Mouse (Mus musculus) midbrain, embryonic 10.5 days (tissue): ENCODE measurements at regions not wholly inside any gene's neighbourhood (a gene's known extent, or its start where the extent isn't known, plus 50 kb on each side); places are given as distances from the start of the nearest gene placed in this dataset.

Experiments
- DNase-seq: peaks from one replicate; pipeline ENCODE4 v3.0.0-alpha.2; 2017; ENCODE audit warnings: low spot score
- H3K27ac ChIP-seq: fragments of 300-500 bp; sonication (generic); replicated peaks from 2 replicates; pipeline ENCODE4 v1.5.1; 2016; ENCODE audit warnings: mild to moderate bottlenecking
- H3K27me3 ChIP-seq: fragments of 300-500 bp; sonication (generic); 2 replicates; pipeline ENCODE4 v1.6.1; 2016; ENCODE audit warnings: low read depth, mild to moderate bottlenecking; ENCODE audit not compliant: poor library complexity, severe bottlenecking
- H3K36me3 ChIP-seq: fragments of 300-500 bp; sonication (generic); 2 replicates; pipeline ENCODE4 v1.6.1; 2016; ENCODE audit warnings: mild to moderate bottlenecking, moderate library complexity
- H3K4me1 ChIP-seq: fragments of 300-500 bp; sonication (generic); 2 replicates; pipeline ENCODE4 v1.6.1; 2016
- H3K4me3 ChIP-seq: fragments of 300-500 bp; sonication (generic); 2 replicates; pipeline ENCODE4 v1.5.1; 2016; ENCODE audit warnings: mild to moderate bottlenecking, moderate library complexity
- H3K9me3 ChIP-seq: fragments of 300-500 bp; sonication (generic); replicated peaks from 2 replicates; pipeline ENCODE4 v1.6.1; 2016; ENCODE audit warnings: mild to moderate bottlenecking
- WGBS: fragments of 180-500 bp; shearing (Covaris S2); methylation state at CpG from one replicate; pipeline ENCODE4 v1.1.7; 2016; 5-methylcytosine and 5-hydroxymethylcytosine counted together

- Histone ChIP-seq H3K27me3 (no peaks in the 10 kb centered on the region), H3K9me3 (peaks cover 18% of the 10 kb centered on the region), H3K36me3 (0 out of 2 replicates have a peak, but pooled peaks cover 2% of the 10 kb centered on the region), H3K27ac (no peak overlapping the region), H3K4me1 (no peaks in the 10 kb centered on the region), H3K4me3 (no peak overlapping the region)
- no peak for DNase-seq
- WGBS, result 91% methylated on average over 4 of the region's 4 CpGs
Measured at GRCm38 (mm10) chr13:44145441-44145840, 360.9 kb downstream of the Cd83 start.

- Histone ChIP-seq H3K9me3 (peaks cover 18% of the 10 kb centered on the region), H3K27ac (no peak overlapping the region), H3K4me1 (no peaks in the 10 kb centered on the region), H3K4me3 (no peak overlapping the region), H3K27me3 (no peaks in the 10 kb centered on the region), H3K36me3 (0 out of 2 replicates have a peak, but pooled peaks cover 2% of the 10 kb centered on the region)
- 74% methylated on average over 5 of the region's 5 CpGs for WGBS
- no peak for DNase-seq
Measured at GRCm38 (mm10) chr13:44147841-44148240, 363.3 kb downstream of the Cd83 start.

DNA sequence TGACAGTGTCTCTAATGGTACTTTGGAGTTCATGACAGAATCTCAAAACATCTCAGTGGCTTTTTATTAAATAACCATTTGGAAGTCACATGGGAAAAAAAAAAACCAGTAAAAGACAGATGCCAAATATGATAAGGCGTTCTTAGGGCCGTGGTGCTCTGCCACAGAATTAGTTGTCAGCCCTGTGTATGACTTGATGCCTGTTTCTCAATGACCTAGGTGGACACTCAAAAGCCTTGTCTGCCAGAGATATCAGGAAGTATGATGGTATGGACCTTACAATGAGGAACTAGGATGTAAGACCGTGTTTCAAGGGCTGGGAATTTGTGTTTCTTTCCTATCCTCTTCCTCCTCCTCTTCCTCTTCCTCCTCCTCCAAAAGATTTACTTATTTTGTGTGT lies 364.9 kb downstream of the Cd83 start:
- Histone ChIP-seq H3K27me3 (no peaks in the 10 kb centered on the region), H3K9me3 (peaks cover 18% of the 10 kb centered on the region), H3K36me3 (0 out of 2 replicates have a peak, but pooled peaks cover 2% of the 10 kb centered on the region), H3K4me3 (no peak overlapping the region), H3K4me1 (no peaks in the 10 kb centered on the region), H3K27ac (no peak overlapping the region)
- 92% methylated on average over 3 of the region's 3 CpGs for WGBS
- DNase-seq, result no peak

- DNase-seq, result no peak
- H3K4me3 ChIP-seq, result no peak overlapping the region
- H3K4me1 ChIP-seq, result no peaks in the 10 kb centered on the region
- no peak overlapping the region for H3K27ac ChIP-seq
- H3K27me3 ChIP-seq, result no peaks in the 10 kb centered on the region
- peaks cover 7% of the 10 kb centered on the region for H3K9me3 ChIP-seq
- 90% methylated on average over 6 of the region's 6 CpGs for WGBS
- H3K36me3 ChIP-seq, result no peaks in the 10 kb centered on the region
Measured at GRCm38 (mm10) chr13:44151526-44151925, 367.0 kb downstream of the Cd83 start.

DNA sequence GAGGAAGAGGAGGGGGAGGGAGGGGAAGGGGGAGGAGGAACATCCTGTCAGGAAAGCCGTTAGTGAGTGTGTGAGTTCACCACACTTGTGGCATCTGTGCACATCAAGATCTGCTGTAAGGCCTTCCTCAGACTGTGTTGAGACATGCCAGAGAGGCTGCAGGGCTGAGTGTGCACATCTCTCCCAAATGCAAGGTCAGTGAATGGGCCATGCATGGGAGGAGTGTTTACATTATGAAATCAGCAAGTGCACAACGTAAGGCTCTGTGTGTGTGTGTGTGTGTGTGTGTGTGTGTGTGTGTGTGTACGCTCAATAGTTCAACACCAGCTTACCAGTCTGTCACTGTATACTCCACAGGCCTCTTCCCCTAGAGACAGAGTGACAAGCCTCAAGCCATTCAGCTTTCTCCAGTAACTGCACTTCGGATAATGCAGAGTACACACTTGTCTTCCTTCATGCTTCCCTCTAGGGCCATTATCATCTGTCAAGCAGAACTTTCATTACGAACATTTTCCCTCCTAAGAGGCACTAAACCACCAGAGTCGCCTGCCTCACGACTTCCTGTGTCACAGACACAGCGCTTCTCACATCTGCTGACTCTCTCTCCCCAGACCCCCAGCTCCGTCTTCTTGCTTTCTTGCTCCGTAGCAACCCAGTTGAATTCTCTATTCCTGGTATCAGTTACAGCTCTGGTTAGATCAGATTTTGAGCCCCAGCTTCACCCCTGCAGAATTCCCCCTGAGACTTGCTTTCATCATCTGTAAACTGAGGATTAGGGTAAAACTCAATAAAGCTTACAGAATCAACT lies 368.4 kb downstream of the Cd83 start:
- no peaks in the 10 kb centered on the region for H3K27me3 ChIP-seq
- DNase-seq, result no peak

DNA sequence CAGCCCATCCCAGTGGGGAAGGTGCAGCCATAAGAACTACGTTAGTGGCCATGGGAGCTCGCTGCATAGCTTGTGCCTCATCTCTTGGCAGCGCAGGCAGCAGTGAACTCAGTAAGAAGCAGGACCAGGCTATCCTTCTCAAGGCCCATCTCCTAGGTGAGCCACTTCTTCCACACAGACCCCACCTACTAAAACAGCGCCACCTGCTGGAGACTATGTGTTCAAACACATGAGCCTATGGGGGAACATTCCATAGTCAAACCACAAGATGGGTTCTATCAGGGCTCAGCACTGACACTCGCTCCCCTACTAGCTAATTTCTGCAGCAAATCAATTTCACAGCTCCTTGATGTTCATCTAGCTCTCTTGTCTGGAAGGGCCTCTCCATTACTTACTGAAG lies 369.2 kb downstream of the Cd83 start:
- Histone ChIP-seq H3K36me3 (no peaks in the 10 kb centered on the region), H3K4me1 (no peaks in the 10 kb centered on the region), H3K4me3 (no peak overlapping the region), H3K27ac (no peak overlapping the region), H3K27me3 (no peaks in the 10 kb centered on the region), H3K9me3 (peaks cover 7% of the 10 kb centered on the region)
- 92% methylated on average over 5 of the region's 5 CpGs for WGBS
- DNase-seq, result no peak

More for the DNA sequence above, 368.4 kb downstream of the Cd83 start:
- Histone ChIP-seq H3K36me3 (no peaks in the 10 kb centered on the region), H3K27ac (no peak overlapping the region), H3K4me1 (no peaks in the 10 kb centered on the region), H3K9me3 (peaks cover 7% of the 10 kb centered on the region), H3K4me3 (no peak overlapping the region)
- WGBS, result 88% methylated on average over 10 of the region's 10 CpGs

DNA sequence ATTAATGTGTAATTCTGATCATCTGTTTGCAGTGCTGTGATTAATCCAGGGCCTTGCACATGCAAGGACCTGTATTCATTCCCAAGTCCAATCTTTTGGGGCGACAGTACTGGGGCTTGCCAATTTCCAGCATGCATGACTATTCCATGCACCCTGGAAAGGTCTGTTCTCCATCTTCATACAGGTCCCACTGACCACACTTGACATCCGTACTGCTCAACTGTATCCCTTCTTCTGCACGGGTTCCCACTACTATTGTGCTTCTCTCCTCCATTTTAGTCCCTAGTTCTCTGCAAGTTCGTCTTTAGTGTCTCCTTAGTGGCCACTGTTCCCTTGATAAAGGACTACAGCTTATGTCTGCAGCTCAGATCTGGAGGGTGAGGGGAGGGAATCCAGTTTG lies 371.4 kb downstream of the Cd83 start:
- H3K36me3 ChIP-seq, result no peaks in the 10 kb centered on the region
- no peak overlapping the region for H3K4me3 ChIP-seq
- H3K27ac ChIP-seq, result no peak overlapping the region
- no peak for DNase-seq
- no peaks in the 10 kb centered on the region for H3K27me3 ChIP-seq
- no peaks in the 10 kb centered on the region for H3K4me1 ChIP-seq
- peaks cover 7% of the 10 kb centered on the region for H3K9me3 ChIP-seq
- 87% methylated on average over 4 of the region's 4 CpGs for WGBS

- no peaks in the 10 kb centered on the region for H3K27me3 ChIP-seq
- H3K9me3 ChIP-seq, result peaks cover 7% of the 10 kb centered on the region
- no peak overlapping the region for H3K27ac ChIP-seq
- no peaks in the 10 kb centered on the region for H3K4me1 ChIP-seq
- DNase-seq, result no peak
- WGBS, result 87% methylated on average over 3 of the region's 3 CpGs
- H3K36me3 ChIP-seq, result no peaks in the 10 kb centered on the region
- no peak overlapping the region for H3K4me3 ChIP-seq
Measured at GRCm38 (mm10) chr13:44156546-44156945, 372.0 kb downstream of the Cd83 start.

- H3K4me3 ChIP-seq, result no peak overlapping the region
- 82% methylated on average over 4 of the region's 4 CpGs for WGBS
- no peaks in the 10 kb centered on the region for H3K27me3 ChIP-seq
- no peak overlapping the region for H3K27ac ChIP-seq
- DNase-seq, result no peak
- no peaks in the 10 kb centered on the region for H3K36me3 ChIP-seq
- no peaks in the 10 kb centered on the region for H3K4me1 ChIP-seq
- peaks cover 7% of the 10 kb centered on the region for H3K9me3 ChIP-seq
Measured at GRCm38 (mm10) chr13:44157236-44157635, 372.7 kb downstream of the Cd83 start.

GRCm38 (mm10) chr13:44158364-44158763 lies 373.8 kb downstream of the Cd83 start:
- WGBS, result 86% methylated on average over 6 of the region's 6 CpGs
- Histone ChIP-seq H3K36me3 (no peaks in the 10 kb centered on the region), H3K27ac (no peak overlapping the region), H3K27me3 (no peaks in the 10 kb centered on the region), H3K4me1 (no peaks in the 10 kb centered on the region), H3K9me3 (peaks cover 7% of the 10 kb centered on the region), H3K4me3 (no peak overlapping the region)
- DNase-seq, result no peak

DNA sequence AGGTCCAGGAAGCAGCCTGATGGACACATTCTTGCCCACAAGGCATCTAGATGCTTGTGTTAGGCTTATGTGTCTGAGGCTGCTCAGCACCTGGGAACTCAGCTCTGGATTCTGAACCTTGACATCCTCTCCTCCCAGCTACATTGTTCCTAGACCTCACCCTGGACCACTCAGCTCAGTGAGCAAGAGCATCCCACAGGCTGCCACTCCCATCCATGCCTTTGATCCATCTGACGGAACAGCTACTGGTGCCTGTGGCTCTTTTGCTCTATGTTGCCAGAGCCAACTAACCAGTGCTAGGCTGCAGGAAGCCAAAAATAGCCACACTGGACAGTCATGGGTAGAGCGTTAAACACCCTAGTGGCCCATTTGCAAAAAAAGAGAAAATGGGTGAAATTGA lies 374.8 kb downstream of the Cd83 start:
- H3K27ac ChIP-seq, result no peak overlapping the region
- H3K9me3 ChIP-seq, result no peaks in the 10 kb centered on the region
- no peaks in the 10 kb centered on the region; the same call in 1 of the 2 replicates for H3K4me1 ChIP-seq
- H3K4me3 ChIP-seq, result no peak overlapping the region
- H3K27me3 ChIP-seq, result no peaks in the 10 kb centered on the region
- WGBS, result 83% methylated on average over 2 of the region's 2 CpGs
- H3K36me3 ChIP-seq, result no peaks in the 10 kb centered on the region
- DNase-seq, result no peak

DNA sequence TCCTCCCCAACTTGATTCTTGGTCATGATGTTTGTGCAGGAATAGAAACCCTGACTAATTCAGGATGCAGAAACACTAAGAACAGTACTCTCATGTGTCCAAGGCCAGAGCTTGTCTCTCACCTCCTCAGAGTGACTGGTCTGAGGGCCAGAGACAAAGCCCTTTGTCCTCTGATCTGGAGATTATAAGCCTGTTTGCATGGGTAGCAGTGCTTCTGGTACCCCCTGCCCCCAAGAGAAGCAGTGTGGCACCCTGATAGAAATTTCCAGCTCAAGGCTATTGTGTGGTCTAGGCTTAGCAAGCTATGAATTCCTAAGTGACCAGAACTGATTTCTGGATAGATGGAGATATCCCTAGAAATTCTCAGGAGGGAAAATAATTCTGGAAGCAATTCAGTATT lies 380.2 kb downstream of the Cd83 start:
- Histone ChIP-seq H3K27ac (no peak overlapping the region), H3K27me3 (no peaks in the 10 kb centered on the region), H3K4me1 (peaks cover 5% of the 10 kb centered on the region), H3K36me3 (no peaks in the 10 kb centered on the region), H3K4me3 (no peak overlapping the region), H3K9me3 (no peaks in the 10 kb centered on the region)
- no peak for DNase-seq

GRCm38 (mm10) chr13:44167186-44167585 lies 382.6 kb downstream of the Cd83 start:
- Histone ChIP-seq H3K4me1 (peaks cover 5% of the 10 kb centered on the region), H3K9me3 (no peaks in the 10 kb centered on the region), H3K4me3 (no peak overlapping the region), H3K27me3 (no peaks in the 10 kb centered on the region), H3K36me3 (no peaks in the 10 kb centered on the region), H3K27ac (no peak overlapping the region)
- no peak for DNase-seq
- WGBS, result 84% methylated on average over 9 of the region's 9 CpGs
